Mouse (Mus musculus): ENCODE measurements at regions not wholly inside any gene's neighbourhood (a gene's known extent, or its start where the extent isn't known, plus 50 kb on each side); places are given as distances from the start of the nearest gene placed in this dataset.

DNA sequence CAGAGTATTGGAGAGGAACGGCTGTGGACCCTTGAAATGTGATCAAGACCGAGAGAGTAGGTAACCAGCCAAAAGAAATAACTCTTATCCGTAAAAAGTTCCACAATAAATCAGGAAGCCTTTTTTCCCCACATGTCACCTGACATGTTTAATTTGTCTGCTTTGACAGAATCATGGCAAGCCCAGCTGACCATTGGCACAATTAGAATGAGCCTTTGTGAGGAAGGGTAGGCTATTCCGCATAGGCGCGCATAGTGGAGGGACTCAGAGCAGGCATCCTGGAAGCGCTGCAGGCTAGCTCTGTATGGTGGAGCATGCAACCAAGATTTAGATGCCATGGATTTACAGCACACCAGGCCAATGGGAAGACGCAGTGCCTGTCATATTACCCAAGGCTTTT, 316.5 kb upstream of the Npvf start:
- no peak for DNase-seq (ENCODE audit: low spot score)

DNA sequence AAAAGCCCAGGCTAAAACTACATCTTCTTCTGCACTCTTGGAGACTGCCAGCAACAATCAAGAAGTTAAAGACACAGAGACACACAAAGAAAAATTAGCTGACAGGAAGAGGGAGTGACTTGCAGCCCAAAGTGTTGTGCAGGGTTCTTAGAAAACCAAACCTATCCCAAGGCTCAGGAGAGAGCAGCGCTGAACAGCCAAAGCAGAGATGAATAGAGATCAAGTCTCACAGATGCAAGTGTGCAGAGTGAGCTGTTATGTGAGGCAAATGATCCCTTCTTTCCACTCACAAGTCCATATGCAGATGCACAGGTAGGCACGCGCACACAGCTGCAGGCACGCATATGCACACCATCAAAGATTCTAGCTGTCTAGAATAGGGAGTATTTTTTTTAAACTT, 318.0 kb upstream of the Npvf start:
- DNase-seq (ENCODE audit: low spot score) = no peak

DNA sequence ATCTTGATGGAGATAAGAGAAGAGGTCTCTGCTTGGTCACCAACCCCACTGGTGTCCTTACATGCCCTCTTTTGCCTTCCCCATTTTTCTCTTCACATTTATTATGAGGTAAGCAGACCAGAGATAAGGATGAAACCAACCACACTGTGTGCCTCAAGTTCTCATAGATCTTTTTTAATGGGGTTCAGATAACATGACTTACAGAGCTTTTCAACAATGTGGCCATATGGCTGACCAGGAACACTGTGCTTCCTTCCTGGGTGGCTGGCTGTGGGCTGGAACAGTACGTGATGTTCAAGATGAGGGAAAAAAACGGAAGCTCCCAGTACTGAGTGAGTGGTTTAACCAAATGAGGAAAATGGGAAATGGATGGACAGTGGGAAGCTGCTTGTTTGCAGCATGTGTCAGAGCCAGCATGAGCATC, 319.0 kb upstream of the Npvf start:
- no peak for DNase-seq (ENCODE audit: low spot score)

DNA sequence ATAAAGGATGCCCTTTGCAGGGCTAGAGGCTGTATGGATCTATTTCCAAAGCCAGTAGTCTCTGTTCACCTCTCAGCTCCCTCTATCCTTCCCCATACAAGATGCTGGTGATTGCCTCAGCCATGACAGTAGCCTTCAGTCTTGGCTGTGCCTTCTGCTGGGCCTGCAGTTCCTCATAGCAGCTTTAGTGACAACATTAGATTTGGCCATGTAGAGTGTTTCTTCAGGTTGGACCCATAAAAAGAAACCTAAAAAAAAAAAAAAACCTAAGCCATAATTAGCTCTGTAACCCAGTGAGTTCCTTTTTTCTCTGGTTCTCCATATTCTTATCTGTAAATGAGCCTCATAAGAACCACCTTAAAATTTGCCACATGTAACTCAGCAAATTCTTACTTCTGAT, 319.6 kb upstream of the Npvf start:
- no peak for DNase-seq (ENCODE audit: low spot score)

DNA sequence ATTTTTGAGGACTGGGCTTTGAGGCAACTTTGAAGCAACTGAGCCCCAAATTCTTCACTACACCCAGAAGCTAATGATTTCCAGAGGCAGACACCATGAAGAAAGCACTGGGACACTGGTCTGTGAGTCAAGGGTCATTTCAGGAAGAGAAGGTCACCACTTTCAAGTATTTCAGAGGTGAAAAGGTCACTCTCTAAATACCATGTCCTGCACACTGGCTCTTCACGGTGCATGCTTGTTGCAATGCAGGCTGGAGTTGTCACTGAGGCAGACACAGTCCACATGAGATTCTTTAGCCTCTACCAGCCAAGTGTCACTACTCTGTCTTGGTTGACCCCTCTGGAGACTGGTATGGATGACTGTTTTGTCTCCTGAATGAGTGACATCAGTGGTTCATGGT, 320.7 kb upstream of the Npvf start:
- DNase-seq (ENCODE audit: low spot score) = no peak

DNA sequence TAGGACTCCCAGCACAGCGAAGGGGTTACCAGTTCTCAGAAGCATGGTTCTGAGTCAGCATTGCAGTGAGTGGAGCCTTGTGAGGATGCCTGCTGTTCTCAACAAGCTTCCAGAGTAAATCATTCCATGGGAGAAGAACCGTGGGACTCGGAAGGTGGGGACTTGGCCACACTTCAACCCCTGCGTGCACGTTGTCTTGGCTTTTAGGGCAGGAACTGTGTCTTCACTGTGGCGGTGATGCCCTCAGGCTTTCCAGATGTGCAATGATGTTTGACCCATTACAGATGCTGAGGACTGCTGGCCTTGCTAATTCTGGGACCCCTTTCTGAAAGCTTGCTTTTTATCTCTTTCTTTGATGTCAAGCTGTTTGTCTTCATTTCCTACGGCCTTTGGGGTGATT, 322.7 kb upstream of the Npvf start:
- no peak for DNase-seq (ENCODE audit: low spot score)

DNA sequence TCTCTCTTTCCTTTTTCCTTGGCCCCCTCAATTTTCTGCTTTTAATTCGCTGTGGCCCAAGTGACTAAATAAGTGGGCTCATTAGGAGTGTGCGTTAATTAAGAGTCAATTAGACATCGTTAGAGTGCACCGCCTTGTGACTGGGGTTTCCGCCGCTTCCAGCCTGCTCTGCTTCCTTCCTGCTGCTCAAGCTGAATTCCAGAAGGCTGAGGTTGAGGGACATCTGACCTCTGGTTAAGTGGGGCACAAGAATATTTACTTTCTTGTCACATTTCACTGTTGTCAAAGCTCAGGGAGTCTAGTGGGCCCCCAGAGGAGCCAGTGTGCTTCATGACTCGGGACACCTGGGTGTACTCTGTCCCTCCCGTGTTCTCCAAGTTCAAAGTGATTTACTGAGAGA, 323.1 kb upstream of the Npvf start:
- no peak for DNase-seq (ENCODE audit: low spot score)

DNA sequence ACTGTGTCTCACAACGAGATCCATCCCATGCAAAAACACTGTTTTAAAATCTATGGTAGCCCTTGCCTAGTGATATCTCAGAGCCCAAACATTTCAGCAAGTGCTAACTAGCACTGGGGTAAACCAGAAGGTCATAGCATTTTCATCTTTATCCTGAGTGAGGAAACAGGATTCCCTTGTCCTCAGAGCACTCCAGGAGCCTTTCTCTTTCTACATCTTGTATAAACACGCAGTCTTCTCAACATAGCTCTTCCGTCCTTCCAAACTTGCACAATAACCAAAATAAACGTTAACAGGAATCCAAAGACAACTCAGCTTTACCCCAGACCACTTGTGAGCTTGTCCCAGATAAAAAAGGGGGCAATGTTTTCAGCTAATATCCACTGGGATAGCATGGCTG, 323.8 kb upstream of the Npvf start:
- DNase-seq (ENCODE audit: low spot score) = no peak

DNA sequence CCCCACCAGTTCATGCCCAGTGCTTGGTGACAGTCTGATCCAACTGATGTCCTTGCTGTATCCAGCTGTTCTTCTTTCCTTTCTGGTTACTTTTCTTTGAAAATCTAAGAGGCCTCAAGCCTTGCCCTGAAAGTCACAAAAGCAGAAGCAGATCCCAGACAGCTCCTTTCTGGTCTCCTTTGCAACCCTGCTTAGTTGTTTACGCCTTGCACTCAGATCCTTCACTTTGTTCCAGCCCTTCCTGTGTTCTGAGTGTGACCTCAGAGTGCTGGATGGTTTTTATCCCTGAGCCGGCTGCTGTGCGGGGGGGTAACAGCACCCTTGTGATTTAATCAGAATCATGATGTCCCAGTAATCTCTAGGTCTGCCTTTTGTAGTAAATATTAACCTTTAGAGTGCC, 324.3 kb upstream of the Npvf start:
- DNase-seq (ENCODE audit: low spot score) = no peak

DNA sequence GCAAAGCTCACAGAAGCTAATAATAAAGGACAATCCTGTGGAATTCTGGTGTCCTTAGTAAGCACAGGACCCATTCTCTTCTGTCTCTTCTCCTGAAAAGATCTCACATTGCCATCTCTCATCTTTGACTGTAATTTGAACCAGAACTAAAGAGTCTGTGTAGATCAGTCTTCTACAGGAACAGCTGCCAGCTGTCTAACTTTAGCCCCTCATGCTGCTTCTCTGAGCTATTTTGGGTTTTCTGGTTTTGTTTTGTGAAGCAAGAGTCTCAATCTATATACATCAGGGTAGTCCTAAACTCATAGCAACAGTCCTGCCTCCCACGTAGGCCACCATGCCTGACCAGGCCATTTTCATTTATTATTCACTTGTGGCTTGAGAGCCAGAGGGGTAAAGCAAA, 325.5 kb upstream of the Npvf start:
- no peak for DNase-seq (ENCODE audit: low spot score)

DNA sequence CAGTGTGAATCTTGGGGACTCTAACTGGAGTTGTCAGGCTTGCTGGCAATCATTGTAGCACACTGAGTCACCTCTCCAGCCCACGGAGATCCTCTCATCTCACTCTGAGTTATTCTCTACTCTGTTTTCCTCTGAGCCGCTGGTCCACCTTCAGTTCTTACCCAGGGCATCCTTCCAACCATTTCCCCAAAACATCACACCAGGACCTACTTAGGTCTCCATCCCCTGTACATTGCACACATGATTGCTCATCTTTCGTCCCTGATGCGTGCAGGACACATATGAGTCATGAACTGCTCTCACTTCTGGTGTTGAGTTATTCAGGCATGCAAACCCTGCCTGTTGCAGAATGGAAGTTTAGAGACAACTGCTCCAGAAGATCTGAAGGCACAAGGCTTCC, 326.1 kb upstream of the Npvf start:
- no peak for DNase-seq (ENCODE audit: low spot score)

DNA sequence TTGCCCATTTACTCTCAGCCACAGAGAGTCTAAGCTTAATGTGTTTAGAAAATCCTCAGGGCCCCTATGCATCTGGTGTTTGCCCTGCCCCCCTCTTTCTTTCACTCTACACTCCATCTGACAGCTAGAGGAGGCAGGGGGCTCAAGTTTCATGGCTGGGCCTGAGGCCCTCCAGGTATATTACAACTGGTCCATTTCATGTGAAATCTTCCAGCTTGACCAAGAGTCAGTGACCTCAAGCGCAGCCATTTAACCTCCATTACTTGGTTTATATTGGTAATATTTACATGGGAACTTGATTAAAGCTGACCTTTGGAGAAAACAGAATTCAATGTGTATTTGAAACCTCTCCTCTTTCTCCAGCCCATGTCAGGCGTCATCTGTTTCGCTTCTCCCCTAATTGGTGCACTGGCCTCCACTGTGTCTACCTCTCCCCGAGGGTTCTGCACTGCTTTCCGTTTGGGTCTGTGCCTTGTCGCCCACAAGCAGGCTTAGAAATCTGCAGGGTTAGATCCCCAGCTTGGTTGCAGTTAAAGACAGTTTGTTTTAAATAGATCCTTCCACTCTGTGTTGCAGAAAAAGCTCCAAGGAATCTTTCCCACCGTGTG, 327.6 kb upstream of the Npvf start:
- no peak for DNase-seq (ENCODE audit: low spot score)

DNA sequence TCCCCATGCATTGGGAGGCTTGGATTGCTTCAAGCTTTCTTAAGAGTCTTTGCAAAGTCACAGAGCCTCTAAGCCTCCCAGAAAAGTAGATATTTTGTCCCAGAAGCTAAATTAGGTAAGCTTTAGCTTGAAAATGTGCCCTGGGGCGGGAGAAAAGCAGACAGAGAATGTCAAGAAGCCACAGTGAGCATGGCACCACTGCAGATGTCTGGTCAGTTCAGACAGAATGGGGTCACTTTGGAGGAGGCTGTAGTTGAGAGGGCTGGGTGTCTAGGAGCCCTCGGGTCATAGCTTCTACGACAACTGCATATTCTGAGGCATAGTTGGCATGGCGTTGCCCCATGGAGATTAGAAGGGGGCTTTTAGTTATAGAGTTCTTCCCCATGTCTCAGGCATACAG, 328.6 kb upstream of the Npvf start:
- no peak for DNase-seq (ENCODE audit: low spot score)

DNA sequence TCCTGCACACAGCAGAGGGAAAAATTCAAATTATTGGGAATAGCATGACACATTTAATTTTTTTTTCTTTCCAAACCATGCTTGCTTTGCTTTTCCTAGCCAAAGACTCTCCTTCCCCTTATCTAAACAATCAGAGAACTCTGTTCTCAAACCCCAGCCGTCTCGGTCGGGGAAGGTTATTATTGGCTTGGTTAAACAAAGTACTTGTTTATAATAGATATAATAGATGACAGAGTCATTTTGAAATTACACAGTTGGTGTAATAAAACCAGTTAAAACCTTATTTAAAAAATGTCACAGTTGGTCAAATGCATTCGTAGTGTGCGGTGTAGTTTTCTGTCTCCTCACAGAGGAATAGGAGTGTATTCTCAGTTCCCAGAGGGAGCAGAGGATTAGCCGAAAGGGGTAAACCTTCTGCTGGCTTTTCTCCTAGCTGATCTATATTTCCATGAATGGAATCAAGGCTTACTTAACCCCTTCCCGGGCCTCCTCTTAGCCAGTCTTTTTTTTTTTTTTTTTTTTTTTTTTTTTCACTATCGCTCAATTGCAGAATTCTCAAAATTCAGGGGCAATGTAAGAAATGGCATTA, 329.4 kb upstream of the Npvf start:
- DNase-seq (ENCODE audit: low spot score) = no peak

DNA sequence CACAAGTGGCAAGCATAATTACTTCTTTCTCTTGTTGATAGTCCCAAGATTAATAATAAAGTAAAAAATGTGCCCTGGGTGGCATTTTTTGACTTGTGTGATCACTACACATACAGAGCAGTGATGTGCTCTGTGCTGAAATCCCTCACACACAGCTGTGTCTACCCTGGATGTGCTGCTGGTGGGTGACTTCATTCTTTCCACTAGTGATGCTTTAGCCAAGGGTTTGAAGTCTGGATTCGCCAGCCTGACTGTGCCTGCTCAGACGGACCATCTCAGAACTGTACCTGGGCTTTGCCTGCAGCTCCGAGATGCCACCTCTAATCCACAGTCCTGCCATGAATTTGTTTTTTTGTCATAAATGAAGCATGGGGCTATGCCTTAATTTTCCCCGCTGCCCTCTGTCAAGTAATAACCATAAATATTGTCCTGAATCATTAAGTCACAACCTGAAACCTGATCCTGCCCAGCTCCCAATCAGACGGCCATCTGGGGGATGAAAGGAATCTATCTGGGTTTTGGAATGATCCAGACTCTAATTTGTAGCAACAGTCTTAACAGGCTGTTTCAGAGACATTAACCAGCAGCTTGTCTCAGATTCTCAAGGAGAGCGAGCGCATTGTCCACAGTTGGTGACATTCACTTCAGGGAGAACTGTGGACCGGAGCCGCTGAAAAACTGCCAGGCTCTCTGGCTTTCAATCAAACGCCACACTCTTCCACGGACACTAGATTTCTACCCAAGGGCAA, 330.1 kb upstream of the Npvf start:
- no peak for DNase-seq (ENCODE audit: low spot score)

DNA sequence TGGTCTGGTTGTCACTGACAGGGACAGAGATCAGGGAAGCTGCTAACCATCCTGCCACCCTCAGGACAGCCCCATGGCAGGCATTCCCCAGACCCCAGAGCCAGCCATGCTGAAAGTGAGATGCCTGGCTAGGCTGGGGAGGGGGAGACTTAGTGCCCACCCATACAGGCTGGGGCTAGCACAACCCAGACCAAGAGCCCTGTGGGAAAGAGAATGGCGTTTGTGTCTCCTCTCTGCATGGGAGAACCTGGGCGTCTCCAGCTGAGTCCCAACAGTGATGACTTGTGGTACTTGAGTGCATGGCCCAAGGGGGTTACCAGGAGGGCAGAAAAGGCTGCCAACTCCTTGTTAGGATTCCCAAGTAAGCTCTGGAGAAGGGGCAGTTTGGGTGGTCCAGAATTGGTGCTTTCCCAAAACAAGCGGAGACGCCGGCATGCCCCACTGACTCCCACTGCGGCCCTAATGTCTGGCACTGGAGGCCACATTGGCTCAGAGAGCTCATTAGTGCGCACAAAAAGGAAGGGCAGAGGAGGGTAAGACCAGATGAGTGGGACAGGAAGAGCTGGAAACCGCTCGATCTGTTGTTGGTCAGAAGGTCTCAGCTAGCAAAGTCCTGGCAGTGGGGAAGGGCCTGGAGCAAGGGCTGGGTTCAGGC, 332.2 kb upstream of the Npvf start:
- no peak for DNase-seq (ENCODE audit: low spot score)

DNA sequence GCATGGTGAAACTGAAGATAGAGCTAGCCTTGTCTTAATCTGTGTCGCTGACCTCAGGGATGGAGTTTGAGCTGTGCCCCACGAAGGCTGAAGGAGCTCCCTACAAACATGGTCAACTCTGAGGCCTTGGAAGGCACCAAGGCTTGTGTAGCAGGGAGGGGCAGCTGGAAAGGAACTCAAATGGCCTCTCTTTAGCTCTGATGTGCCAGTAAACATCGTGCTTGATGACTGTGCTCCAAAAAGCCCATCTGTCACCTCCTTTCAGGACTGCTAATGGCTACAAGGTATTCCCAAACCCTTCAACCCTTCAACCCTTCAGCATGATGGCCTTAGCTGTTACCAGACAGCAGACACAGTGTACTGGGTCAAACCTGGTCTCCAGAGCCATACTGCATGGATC, 334.3 kb upstream of the Npvf start:
- no peak for DNase-seq (ENCODE audit: low spot score)

DNA sequence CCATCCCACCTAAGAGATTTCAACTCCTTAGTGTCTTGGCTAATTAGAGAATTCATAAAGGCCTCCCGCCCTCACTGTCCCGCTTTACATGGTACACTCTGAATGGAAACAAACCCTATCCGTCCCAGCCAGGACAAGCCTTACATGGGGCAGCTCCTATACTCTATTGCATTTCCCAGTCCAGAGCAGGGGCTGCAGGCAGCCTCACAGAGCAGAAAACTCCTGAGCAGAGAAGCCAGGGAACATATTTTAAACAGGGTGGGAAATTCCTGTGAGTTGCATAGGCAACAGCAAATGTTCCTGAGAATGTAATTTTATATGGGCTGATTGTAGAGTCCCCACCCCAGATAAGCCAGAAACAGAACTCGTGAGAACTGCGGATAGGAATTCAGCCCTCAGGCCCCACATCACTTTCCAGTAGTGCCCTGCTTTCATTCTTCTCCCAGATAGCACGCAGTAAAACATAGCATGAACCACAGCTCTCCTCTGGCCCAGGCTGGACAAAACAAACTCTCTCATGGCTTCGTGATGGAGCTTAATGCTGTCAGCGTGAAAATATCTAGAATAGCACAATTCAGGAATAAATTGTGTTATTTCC, 337.4 kb upstream of the Npvf start:
- DNase-seq (ENCODE audit: low spot score) = no peak

DNA sequence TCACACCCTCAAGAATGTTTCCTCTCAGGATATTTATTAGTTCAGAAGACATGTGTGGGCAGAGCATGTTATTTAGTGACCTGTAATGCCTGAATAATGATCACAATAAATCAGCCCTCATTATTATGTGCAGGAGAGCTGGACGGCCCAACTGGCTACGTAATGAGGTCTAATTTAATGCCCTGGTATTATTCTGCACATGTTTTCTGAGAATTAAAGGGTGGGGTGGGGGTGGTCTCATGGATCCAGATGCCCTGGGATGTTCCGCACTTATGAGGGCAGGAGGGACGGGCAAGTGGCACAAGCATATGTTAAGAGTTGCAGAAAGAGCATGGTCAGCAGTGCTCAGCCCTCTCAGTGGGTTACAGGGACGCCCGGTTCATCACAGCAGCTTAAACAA, 339.7 kb upstream of the Npvf start:
- no peak for DNase-seq (ENCODE audit: low spot score)

DNA sequence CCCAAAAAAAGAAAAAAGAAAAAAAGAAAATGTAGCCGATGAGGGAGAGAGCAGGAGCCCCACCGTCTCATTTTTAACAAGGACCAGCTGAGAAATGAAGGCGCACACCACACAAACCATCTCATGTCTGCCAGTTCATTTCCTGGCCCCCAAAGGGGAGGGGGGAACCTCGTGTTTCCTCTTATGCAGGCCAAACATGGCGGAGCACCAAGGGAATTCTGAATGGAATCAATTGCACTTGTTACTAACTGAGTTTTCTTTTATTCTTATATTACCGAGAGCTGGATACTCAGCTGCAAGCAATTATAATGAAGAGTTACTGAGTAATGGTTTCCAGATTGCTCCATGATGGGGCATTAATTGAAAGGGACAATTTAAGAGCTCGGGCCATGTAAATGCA, 348.5 kb upstream of the Npvf start:
- DNase-seq (ENCODE audit: low spot score) = no peak

DNA sequence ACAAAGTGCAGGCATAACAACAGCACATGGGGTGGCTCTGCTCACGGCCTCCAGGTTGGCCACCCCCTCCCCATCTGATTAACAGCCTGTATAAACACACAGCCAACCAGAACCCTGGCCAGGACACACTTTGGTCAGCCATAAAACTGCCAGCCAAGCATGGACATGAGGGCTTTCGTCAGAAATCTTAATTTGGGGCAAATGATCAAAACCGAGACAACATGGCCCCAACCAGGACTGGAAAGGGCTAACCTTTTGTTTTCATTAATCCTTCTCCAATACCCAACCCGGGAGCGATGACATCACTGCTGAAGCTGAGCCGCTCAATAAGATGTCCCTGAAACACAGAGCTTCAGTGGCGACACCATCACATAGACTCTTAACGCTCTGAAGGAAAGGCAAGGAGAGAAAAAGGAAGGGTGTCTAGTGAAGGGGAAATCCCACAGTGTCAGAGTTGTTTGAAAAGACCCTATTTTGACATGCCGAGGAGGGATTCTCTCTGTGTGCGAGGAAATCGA, 351.9 kb upstream of the Npvf start:
- DNase-seq (ENCODE audit: low spot score) = no peak

DNA sequence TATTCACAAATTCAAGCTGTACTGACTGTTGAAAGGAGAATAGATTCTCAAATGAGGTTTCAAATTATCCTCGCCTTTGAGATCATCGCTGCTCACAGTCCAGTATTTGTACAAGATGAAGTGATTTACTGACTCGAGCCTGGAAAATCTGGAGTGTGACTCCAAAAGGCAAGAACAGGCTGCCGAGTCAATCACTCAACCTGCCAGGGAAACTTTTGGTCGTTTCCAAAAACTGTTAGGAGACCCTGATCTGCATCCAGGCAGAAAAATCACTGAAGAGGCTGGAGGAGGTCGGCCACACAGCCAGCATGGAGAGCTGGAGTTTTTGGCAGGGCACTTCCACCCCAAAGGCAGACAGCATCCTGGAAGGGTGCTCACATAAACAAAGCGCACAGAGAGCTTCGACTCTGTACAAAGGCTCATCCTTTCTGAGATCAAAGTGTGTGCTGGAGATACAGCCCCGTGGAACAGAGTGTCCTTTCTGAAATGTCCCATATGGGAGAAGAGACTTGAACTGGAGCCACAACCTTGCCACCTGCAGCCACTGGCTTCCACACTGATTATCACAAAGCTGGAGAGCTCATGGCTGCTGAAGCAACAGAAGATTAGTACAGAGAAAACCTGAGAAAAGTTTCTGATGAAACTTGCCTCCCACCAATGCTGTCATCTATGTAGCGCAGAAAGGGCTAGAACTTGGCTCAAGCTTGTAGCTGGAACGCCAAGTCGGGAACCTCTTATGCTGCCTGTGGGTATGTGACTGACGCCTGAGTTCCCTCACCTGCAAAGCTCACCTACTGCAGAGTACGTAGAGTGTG, 355.5 kb upstream of the Npvf start:
- no peak for DNase-seq (ENCODE audit: low spot score)
